ENCODE assay signal across 12 mouse cellular contexts in genomic region chr3:103735776-103736600, GRCm38 (mm10). TPM values are rescaled to one million over a fixed set of nuclear protein-coding genes. Genes with fewer than 3 reads are reported as not detected.
DNase-seq lines count a peak whose midpoint lies in the region; ATAC-seq and TF ChIP-seq lines count a peak whose summit lies in the region.
"Had no signal": no experiment of that assay in that cellular context is flagged by ENCODE, and none has a peak within 500 bp of the region (broad histone marks: within the 10 kb centered on the region; RNA-seq: fewer than 3 reads in every experiment).

No protein-coding gene starts in this region.

- H3K27ac ChIP-seq in heart, embryonic 13.5 days (replicated peaks): peak overlapping the region; percentile 98
- peak overlapping the region; percentile 97 for H3K27ac ChIP-seq in embryonic facial prominence, embryonic 13.5 days
- H3K27ac ChIP-seq in limb, embryonic 14.5 days (replicated peaks; ENCODE audit: low read depth, low read length): peak overlapping the region; percentile 94
- H3K27ac ChIP-seq in midbrain, embryonic 16.5 days (ENCODE audit: low read length): no peak overlapping the region

- H3K4me1 ChIP-seq in heart, embryonic 13.5 days: peaks cover 70% of the 10 kb centered on the region
- peaks cover 73% of the 10 kb centered on the region for H3K4me1 ChIP-seq in embryonic facial prominence, embryonic 13.5 days
- peaks cover 54% of the 10 kb centered on the region for H3K4me1 ChIP-seq in limb, embryonic 14.5 days (ENCODE audit: control insufficient read depth, insufficient read depth, low read length)
- peaks cover 30% of the 10 kb centered on the region for H3K4me1 ChIP-seq in midbrain, embryonic 16.5 days (ENCODE audit: control insufficient read depth, insufficient read depth, low read length)

- H3K36me3 ChIP-seq in heart, embryonic 13.5 days: peaks cover 8% of the 10 kb centered on the region; the same call in 1 of the 2 replicates
- peaks cover 9% of the 10 kb centered on the region; the same call in 1 of the 2 replicates for H3K36me3 ChIP-seq in embryonic facial prominence, embryonic 13.5 days
- peaks cover 7% of the 10 kb centered on the region; the same call in 1 of the 2 replicates for H3K36me3 ChIP-seq in limb, embryonic 14.5 days (ENCODE audit: control insufficient read depth, insufficient read depth, low read length)
- H3K36me3 ChIP-seq in midbrain, embryonic 16.5 days (ENCODE audit: control insufficient read depth, insufficient read depth, low read length): no peaks in the 10 kb centered on the region

- H3K27me3 ChIP-seq in heart, embryonic 13.5 days (replicated peaks): no peaks in the 10 kb centered on the region
- no peaks in the 10 kb centered on the region for H3K27me3 ChIP-seq in embryonic facial prominence, embryonic 13.5 days
- no peaks in the 10 kb centered on the region for H3K27me3 ChIP-seq in limb, embryonic 14.5 days (ENCODE audit: control insufficient read depth, insufficient read depth, low read length)
- no peaks in the 10 kb centered on the region for H3K27me3 ChIP-seq in midbrain, embryonic 16.5 days (ENCODE audit: control insufficient read depth, insufficient read depth, low read depth, low read length)

- no peak for DNase-seq in heart, adult 18-20 months
- DNase-seq in 3T3-L1 (ENCODE audit: low read depth, low spot score): peak; percentile 13
- peak; percentile 30 for DNase-seq in limb, embryonic 14.5 days (ENCODE audit: low spot score)
- DNase-seq in urinary bladder, postnatal 10 days (ENCODE audit: low spot score): no peak
- no peak for DNase-seq in cerebellum, postnatal 36 days
- DNase-seq: adrenal gland, adult 8-10 months had no signal

- no peaks in the 10 kb centered on the region for H3K9me3 ChIP-seq in heart, embryonic 13.5 days
- H3K9me3 ChIP-seq in embryonic facial prominence, embryonic 13.5 days: no peaks in the 10 kb centered on the region
- H3K9me3 ChIP-seq in limb, embryonic 14.5 days (ENCODE audit: control insufficient read depth, low read length): no peaks in the 10 kb centered on the region
- no peaks in the 10 kb centered on the region for H3K9me3 ChIP-seq in midbrain, embryonic 16.5 days (replicated peaks; ENCODE audit: control insufficient read depth, low read length, poor library complexity, severe bottlenecking)

- TF ChIP-seq POLR2A in limb, embryonic 14.5 days (IDR thresholded peaks at IDR 0.05; ENCODE audit: borderline replicate concordance, extremely low read depth, insufficient read depth, insufficient read length): no peak

- WGBS in heart, embryonic 13.5 days: 56% methylated on average over 28 of the region's 28 CpGs
- WGBS in embryonic facial prominence, embryonic 13.5 days: 61% methylated on average over 28 of the region's 28 CpGs
- WGBS in limb, embryonic 14.5 days: 54% methylated on average over 28 of the region's 28 CpGs
- WGBS in midbrain, embryonic 16.5 days: 78% methylated on average over 28 of the region's 28 CpGs

- H3K4me3 ChIP-seq in heart, embryonic 13.5 days: peak overlapping the region; percentile 51
- peak overlapping the region; percentile 49 for H3K4me3 ChIP-seq in embryonic facial prominence, embryonic 13.5 days
- peak overlapping the region; percentile 49 for H3K4me3 ChIP-seq in limb, embryonic 14.5 days (replicated peaks; ENCODE audit: low read length)
- H3K4me3 ChIP-seq in midbrain, embryonic 16.5 days (ENCODE audit: low read depth, low read length): no peak overlapping the region

- H3K9ac ChIP-seq in heart, embryonic 13.5 days: peak overlapping the region; percentile 79
- peak overlapping the region; percentile 68 for H3K9ac ChIP-seq in embryonic facial prominence, embryonic 13.5 days
- H3K9ac ChIP-seq in limb, embryonic 14.5 days (ENCODE audit: low read depth, low read length, severe bottlenecking): peak overlapping the region; percentile 59
- no peak overlapping the region for H3K9ac ChIP-seq in midbrain, embryonic 16.5 days (ENCODE audit: low read depth, low read length)

- ATAC-seq in heart, embryonic 13.5 days (ENCODE audit: extremely low read depth, insufficient number of reproducible peaks, low FRiP score, low TSS enrichment): peak; percentile 29; the same call in 1 of the 2 replicates
- ATAC-seq in embryonic facial prominence, embryonic 13.5 days (ENCODE audit: insufficient number of reproducible peaks, insufficient read depth, low FRiP score, low TSS enrichment, low read depth): no peak
- no peak for ATAC-seq in limb, embryonic 14.5 days (ENCODE audit: low FRiP score, low read depth)
- ATAC-seq in midbrain, embryonic 16.5 days: no peak

- H3K4me2 ChIP-seq in heart, embryonic 13.5 days: peak overlapping the region; percentile 74
- H3K4me2 ChIP-seq in embryonic facial prominence, embryonic 13.5 days: peak overlapping the region; percentile 61
- H3K4me2 ChIP-seq in limb, embryonic 14.5 days (replicated peaks; ENCODE audit: low read depth, low read length, severe bottlenecking): peak overlapping the region; percentile 74
- no peak overlapping the region for H3K4me2 ChIP-seq in midbrain, embryonic 16.5 days (ENCODE audit: low read length)

RNA-seq across cellular contexts. Expression of gene Olfml3, which starts 1.8 kb away (rescaled TPM):
- polyA plus RNA-seq in heart, embryonic 13.5 days (2015; fragmentation: Nextera tagmentation; extraction: Ambion mirVana): 21.9 and 24.1 TPM in 2 replicates
- total RNA-seq in heart, adult 18-20 months (2021): 1 to 10 TPM; 4.3 to 5.3 TPM
- polyA plus RNA-seq in embryonic facial prominence, embryonic 13.5 days (2015; fragmentation: Nextera tagmentation; extraction: Ambion mirVana): 49.5 and 52.3 TPM in 2 replicates
- polyA plus RNA-seq in limb, embryonic 14.5 days (2012; rRNA removed): 52.0 and 58.1 TPM in 2 replicates
- 82.5 and 88.0 TPM in 2 replicates for polyA plus RNA-seq in limb, embryonic 14.5 days (2014; fragmentation: Nextera tagmentation; extraction: Ambion mirVana)
- polyA plus RNA-seq in midbrain, embryonic 16.5 days (2015; fragmentation: Nextera tagmentation; extraction: Ambion mirVana): 4.6 and 5.3 TPM in 2 replicates

RNA-seq across cellular contexts. Expression of gene Gm10964, which starts 3.2 kb away (rescaled TPM):
- polyA plus RNA-seq in heart, embryonic 13.5 days (2015; fragmentation: Nextera tagmentation; extraction: Ambion mirVana): not detected in 2 replicates
- not detected for total RNA-seq in heart, adult 18-20 months (2021)
- polyA plus RNA-seq in embryonic facial prominence, embryonic 13.5 days (2015; fragmentation: Nextera tagmentation; extraction: Ambion mirVana): not detected in 2 replicates
- not detected in 2 replicates for polyA plus RNA-seq in limb, embryonic 14.5 days (2012; rRNA removed)
- not detected in 2 replicates for polyA plus RNA-seq in limb, embryonic 14.5 days (2014; fragmentation: Nextera tagmentation; extraction: Ambion mirVana)
- polyA plus RNA-seq in midbrain, embryonic 16.5 days (2015; fragmentation: Nextera tagmentation; extraction: Ambion mirVana): not detected in 2 replicates
- total RNA-seq: adrenal gland, adult 8-10 months; hematopoietic stem cell, adult 5-6 weeks; liver, adult 2 months; neutrophil, adult 5-6 weeks had no signal
- polyA plus RNA-seq: liver, adult 2 months had no signal

RNA-seq across cellular contexts. Expression of gene Hipk1, which starts 55.4 kb away (rescaled TPM):
- 8.7 and 9.9 TPM in 2 replicates for polyA plus RNA-seq in heart, embryonic 13.5 days (2015; fragmentation: Nextera tagmentation; extraction: Ambion mirVana)
- total RNA-seq in heart, adult 18-20 months (2021): 100 to 1,000 TPM in 1 of 2 experiments, 10 to 100 TPM in 1; 87.7 to 124 TPM
- polyA plus RNA-seq in embryonic facial prominence, embryonic 13.5 days (2015; fragmentation: Nextera tagmentation; extraction: Ambion mirVana): 11.6 and 13.8 TPM in 2 replicates
- polyA plus RNA-seq in limb, embryonic 14.5 days (2012; rRNA removed): 27.3 and 31.8 TPM in 2 replicates
- polyA plus RNA-seq in limb, embryonic 14.5 days (2014; fragmentation: Nextera tagmentation; extraction: Ambion mirVana): 16.6 and 17.1 TPM in 2 replicates
- 11.1 and 11.5 TPM in 2 replicates for polyA plus RNA-seq in midbrain, embryonic 16.5 days (2015; fragmentation: Nextera tagmentation; extraction: Ambion mirVana)

Comparison
In these comparisons a context has a peak if more than half of its experiments do, and no peak if none do; other contexts are left out.
1. DNase-seq: peak in 3T3-L1 (single experiment) and limb, embryonic 14.5 days (single experiment); none in heart, adult 18-20 months (0 of 2), urinary bladder, postnatal 10 days (single experiment) and cerebellum, postnatal 36 days (0 of 2).